Mouse (Mus musculus) brown adipose tissue, adult 24 weeks (tissue): Measurements from ENCODE around the gene Dach2. TPM values are rescaled to one million over a fixed set of nuclear protein-coding genes. Genes with fewer than 3 reads are reported as not detected.
"Not testable (repeated sequence)": the region's sequence is repeated elsewhere in the genome, so short reads cannot be mapped to it uniquely, and the experiment has no call there.

Experiments
- H3K27ac ChIP-seq: fragments of 200-500 bp; replicated peaks from 2 replicates; pipeline ENCODE4 v1.5.1; 2012; ENCODE audit warnings: low read depth, mild to moderate bottlenecking, low read length
- H3K4me1 ChIP-seq: fragments of 200-500 bp; 2 replicates; pipeline ENCODE4 v1.6.1; 2012; ENCODE audit warnings: low read length, mixed read lengths; ENCODE audit not compliant: control insufficient read depth, insufficient read depth, insufficient read length
- H3K4me3 ChIP-seq: fragments of 200-500 bp; 2 replicates; pipeline ENCODE4 v1.5.1; 2012; ENCODE audit warnings: low read depth, mild to moderate bottlenecking, low read length, moderate library complexity; ENCODE audit not compliant: insufficient read depth
- polyA plus RNA-seq: library from polyadenylated mRNA; stranded (reverse); fragments of >200 nt; gene quantifications from 2 replicates; pipeline ENCODE4 v1.2.4, GENCODE M21; 2012; ENCODE audit not compliant: missing spikeins, insufficient read depth, insufficient read length

Dach2 gene
- not detected in 2 replicates for polyA plus RNA-seq

DNA sequence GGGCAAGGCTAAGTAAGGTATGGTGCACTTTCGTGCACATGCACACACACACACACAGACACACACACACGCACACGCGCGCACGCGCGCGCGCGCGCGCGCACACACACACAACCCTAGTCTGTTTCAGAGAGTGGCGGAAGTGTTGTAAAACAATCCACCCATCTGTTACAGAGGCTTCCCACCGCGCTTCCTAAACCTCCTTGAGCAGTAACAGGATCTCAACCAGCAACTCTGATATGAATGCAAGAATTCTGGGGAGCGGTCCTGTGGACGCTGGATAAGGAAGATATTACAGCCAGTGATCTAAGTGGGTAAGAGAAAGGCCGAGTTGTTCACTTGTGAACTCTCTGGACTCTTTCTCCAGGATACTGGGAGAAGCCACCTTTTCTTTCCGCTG, at the start of gene Dach2:
Gene Dach2 (plus strand): TSS at position 107 of the 400 bp plus-strand sequence.
- Histone ChIP-seq H3K4me3 (peak within 1 kb of the TSS; percentile 50), H3K27ac (no peak within 1 kb of the TSS), H3K4me1 (no peaks in the 10 kb centered on the region)

DNA sequence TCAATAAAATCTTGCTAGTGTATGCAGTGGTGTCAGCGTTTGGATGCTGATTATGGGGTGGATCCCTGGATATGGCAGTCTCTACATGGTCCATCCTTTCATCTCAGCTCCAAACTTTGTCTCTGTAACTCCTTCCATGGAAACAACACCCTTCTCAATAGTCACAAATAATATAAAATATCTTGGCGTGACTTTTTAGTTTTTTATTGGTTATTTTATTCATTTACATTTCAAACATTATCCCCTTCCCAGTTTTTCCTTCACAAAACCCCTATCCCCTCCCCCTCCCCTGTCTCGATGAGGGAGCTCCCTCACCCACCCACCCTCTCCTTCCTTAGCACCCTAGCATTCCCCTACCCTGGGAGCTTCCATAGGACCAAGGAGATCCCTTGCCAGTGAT, 44.9 kb upstream of the Dach2 start:
- H3K4me1 ChIP-seq, H3K4me3 ChIP-seq, H3K27ac ChIP-seq: not testable (repeated sequence)

GRCm38 (mm10) chrX:113298031-113298430, 721 bp downstream of the Dach2 start:
- peak overlapping the region; percentile 50 for H3K4me3 ChIP-seq
- H3K4me1 ChIP-seq = no peaks in the 10 kb centered on the region
- H3K27ac ChIP-seq = no peak overlapping the region

DNA sequence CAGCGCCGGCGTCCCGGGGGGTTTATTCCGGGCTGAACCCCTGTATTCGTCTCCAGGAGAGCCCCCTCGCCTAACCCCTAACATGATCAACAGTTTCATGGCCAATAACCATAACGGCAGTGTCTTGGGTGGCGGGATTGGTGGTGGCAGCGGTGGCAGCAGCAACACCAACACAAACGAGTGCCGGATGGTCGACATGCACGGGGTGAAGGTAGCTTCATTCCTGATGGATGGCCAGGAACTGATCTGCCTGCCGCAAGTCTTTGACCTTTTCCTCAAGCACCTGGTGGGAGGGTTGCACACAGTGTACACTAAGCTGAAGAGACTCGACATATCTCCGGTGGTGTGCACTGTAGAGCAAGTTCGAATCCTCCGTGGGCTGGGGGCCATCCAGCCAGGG, 1.2 kb downstream of the Dach2 start:
- Histone ChIP-seq H3K4me3 (peak overlapping the region; percentile 50), H3K27ac (no peak overlapping the region), H3K4me1 (no peaks in the 10 kb centered on the region)

GRCm38 (mm10) chrX:113304323-113304722, 7.0 kb downstream of the Dach2 start:
- H3K4me1 ChIP-seq = no peaks in the 10 kb centered on the region
- H3K4me3 ChIP-seq = no peak overlapping the region
- no peak overlapping the region for H3K27ac ChIP-seq

- Histone ChIP-seq H3K4me3 (no peak overlapping the region), H3K27ac (no peak overlapping the region), H3K4me1 (no peaks in the 10 kb centered on the region)
Observed at GRCm38 (mm10) chrX:113338143-113338542, 40.8 kb downstream of the Dach2 start.

GRCm38 (mm10) chrX:113394417-113394816, 97.1 kb downstream of the Dach2 start:
- Histone ChIP-seq H3K4me1 (no peaks in the 10 kb centered on the region), H3K27ac (no peak overlapping the region), H3K4me3 (no peak overlapping the region)

- H3K27ac ChIP-seq = no peak overlapping the region
- H3K4me1 ChIP-seq = no peaks in the 10 kb centered on the region
- no peak overlapping the region for H3K4me3 ChIP-seq
Observed at GRCm38 (mm10) chrX:113408756-113409155, 111.4 kb downstream of the Dach2 start.

- no peak overlapping the region for H3K27ac ChIP-seq
- no peak overlapping the region for H3K4me3 ChIP-seq
- no peaks in the 10 kb centered on the region for H3K4me1 ChIP-seq
Observed at GRCm38 (mm10) chrX:113421517-113422187, 124.3 kb downstream of the Dach2 start.

DNA sequence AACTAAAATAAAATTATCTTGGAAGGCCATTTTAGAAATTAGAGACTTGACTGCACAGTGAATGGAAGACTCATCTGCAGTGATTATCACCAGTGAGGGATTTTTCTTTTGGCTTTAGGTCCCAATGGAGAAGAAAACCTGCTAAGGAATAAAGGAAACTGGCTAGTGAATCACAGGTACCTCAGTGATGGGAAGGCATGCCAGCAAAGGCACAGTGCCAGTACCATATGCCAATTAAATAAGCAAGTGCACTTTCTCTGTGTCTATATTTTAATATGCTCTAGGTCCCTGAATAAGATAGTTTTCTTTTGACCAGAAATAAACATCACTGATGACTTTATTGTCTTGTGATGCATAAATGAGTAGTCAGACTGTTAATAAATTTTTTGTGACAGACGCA, 184.8 kb downstream of the Dach2 start:
- H3K27ac ChIP-seq = no peak overlapping the region
- no peaks in the 10 kb centered on the region for H3K4me1 ChIP-seq
- H3K4me3 ChIP-seq = no peak overlapping the region

- Histone ChIP-seq H3K4me3 (no peak overlapping the region), H3K4me1 (no peaks in the 10 kb centered on the region), H3K27ac (no peak overlapping the region)
Observed at GRCm38 (mm10) chrX:113545106-113545505, 247.8 kb downstream of the Dach2 start.

GRCm38 (mm10) chrX:113563897-113564296, 266.6 kb downstream of the Dach2 start:
- Histone ChIP-seq H3K4me3 (no peak overlapping the region), H3K4me1 (no peaks in the 10 kb centered on the region), H3K27ac (no peak overlapping the region)

DNA sequence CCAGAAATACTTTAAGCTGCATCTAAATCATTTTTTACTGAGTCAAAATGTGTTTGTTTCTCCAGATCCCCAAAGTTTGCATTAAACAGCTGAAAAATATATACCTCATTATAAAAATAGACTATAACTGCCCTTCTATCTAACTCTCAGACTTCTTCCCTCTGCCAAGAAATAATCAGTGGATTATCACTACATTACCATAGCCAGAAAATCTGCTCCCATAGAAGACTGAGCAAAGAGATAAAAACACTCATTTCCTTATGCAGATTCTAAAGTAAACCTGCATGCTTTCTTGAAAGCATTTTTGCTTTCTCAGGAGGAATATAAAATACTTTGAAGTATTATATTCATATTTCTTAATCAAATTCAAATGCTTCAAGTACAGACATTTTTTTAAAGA, 368.8 kb downstream of the Dach2 start:
- H3K4me1 ChIP-seq = no peaks in the 10 kb centered on the region
- no peak overlapping the region for H3K4me3 ChIP-seq
- H3K27ac ChIP-seq = no peak overlapping the region

DNA sequence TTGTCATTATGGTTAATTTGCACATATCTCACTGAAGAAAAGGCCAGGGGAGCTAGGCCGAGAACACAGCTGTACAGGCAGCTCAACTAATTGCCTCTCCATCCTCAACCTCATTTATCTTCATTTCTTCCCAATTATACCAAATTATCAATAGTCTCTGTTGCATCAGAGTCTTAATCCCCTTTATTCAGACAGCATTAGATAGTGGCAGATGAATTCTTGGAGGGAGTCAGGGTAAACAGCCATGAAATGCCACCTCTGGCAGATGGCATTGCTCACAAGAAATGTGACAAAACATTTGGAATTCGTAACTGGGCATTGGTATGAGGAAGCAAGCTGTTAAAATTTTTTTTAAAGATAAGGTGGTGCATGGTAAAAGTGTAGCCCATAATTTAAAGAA, 389.9 kb downstream of the Dach2 start:
- Histone ChIP-seq H3K27ac (no peak overlapping the region), H3K4me3 (no peak overlapping the region), H3K4me1 (no peaks in the 10 kb centered on the region)

DNA sequence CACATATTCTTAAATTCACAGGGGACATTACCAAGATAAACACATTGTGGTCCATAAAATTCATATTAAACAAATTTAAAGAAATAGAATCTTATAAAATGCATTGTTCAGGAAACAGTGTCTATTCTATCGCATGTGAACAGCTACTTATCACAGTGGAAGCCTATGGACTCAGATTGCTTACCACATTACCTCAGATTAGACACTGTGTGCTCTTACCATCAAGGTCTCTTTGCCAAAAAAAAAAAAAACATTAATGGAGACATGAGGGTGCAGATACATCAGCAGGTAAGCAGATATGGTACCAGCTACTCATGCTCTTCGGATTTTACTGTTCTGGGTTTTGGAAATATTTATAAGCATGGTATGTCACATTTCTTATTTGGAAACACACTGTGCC, 415.1 kb downstream of the Dach2 start:
- Histone ChIP-seq H3K4me1 (no peaks in the 10 kb centered on the region), H3K27ac (no peak overlapping the region), H3K4me3 (no peak overlapping the region)

- H3K4me1 ChIP-seq = no peaks in the 10 kb centered on the region
- no peak overlapping the region for H3K4me3 ChIP-seq
- H3K27ac ChIP-seq = no peak overlapping the region
Observed at GRCm38 (mm10) chrX:113724124-113724523, 426.8 kb downstream of the Dach2 start.
